Mouse (Mus musculus) gastrocnemius, adult 18-20 months (tissue): ENCODE measurements around the gene Bcar1. TPM values are rescaled to one million over a fixed set of nuclear protein-coding genes. Genes with fewer than 3 reads are reported as not detected.

Experiments used
- DNase-seq: peaks from one replicate; pipeline ENCODE4 v3.0.0; 2021; ENCODE audit warnings: low spot score
- total RNA-seq, 2 experiments: library from RNA; stranded (reverse); gene quantifications; 2 replicates each; pipeline ENCODE4 v1.2.3; 2021

Bcar1 gene
- total RNA-seq, 2 experiments from 2014 or later: 10.6 to 10.8 TPM

DNA sequence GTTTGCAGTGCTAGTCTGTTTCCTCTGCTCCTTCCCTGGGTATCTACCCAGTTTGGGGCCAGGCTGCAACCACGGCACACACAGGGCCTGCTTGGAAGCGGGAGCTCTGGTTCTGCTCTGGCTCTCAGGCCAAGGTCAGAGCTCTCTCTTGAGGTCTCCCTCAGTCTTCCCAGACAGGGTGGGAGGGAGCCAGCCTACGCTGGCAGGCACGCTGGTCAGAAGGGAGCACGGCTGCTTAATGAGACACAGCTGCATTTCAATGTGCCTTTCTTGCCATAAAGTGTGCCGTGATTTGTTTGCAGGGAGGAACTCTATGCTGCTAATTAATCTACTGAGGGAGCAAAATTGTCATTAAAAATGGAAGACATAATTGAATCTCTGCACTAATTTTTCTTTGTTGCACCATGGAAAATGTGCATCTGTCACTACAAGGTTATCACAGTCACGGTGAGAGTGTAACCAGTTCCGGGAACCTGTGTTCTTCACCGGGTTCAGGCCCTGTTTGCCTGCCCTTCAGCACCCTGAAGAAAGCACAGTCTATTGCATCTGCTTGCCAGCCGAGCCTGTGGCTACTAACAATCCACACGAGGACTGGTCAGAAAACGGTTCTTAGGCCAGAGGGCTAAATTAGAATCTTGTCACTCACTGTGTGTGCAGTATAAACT lies 26.3 kb upstream of the Bcar1 start:
- peak; percentile 52 for DNase-seq

DNA sequence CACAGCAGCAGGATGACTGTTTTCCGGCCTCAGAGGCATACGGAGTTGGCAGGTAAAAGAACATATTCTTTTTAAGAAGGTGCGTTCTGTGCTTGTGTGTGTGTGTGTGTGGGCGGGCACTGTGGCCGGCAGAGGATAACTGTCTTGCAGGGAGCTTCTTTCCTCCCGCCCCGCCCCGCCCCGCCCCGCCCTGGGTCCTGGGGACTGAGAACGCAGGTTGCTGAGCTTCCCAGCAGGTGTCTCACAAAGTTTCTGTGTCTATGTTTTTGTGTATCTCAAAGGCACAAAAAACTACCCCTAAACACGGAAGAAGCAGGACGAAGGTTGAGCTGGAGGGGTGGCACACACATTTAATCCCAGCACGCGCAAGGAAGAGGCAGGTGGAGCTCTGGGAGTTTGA lies 25.7 kb upstream of the Bcar1 start:
- no peak for DNase-seq

DNA sequence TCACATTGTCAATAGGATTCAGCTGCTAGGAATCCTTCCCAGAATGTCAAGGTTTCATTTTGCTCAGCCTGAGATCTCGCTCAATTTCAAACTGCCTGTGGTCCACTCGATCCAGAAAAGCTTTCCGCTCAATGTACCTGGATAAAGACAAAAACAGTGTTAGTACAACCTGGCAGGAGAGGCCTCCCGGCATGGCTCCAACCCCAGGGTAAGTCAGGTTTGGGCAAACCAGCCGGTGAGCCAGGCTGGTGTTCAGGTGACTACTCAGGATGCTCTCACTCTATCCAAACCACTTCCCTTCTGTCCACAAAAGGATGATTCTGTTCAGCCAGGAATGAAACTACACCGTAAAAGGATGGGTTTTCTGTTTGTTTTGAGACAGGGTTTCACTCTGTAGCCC lies 25.0 kb upstream of the Bcar1 start:
- no peak for DNase-seq

DNA sequence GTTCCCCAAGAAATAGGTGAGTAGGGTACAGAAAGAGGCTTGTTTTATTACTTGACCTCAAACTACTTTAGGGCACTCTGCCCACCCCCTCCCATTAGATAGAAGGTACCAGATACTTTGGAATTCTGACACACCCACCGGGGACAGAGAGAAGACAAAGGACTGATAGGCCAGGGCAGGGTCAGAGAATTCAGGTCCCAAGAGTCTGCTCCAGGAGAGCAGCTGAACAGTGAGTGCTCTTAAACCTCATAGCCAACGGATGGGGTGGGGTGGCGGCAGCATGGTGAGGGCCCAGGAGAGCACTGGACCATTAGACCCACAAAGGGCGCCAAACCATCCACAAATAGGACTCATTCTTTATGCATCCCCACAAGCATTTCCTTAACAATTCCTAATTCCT lies 22.0 kb upstream of the Bcar1 start:
- DNase-seq: no peak

DNA sequence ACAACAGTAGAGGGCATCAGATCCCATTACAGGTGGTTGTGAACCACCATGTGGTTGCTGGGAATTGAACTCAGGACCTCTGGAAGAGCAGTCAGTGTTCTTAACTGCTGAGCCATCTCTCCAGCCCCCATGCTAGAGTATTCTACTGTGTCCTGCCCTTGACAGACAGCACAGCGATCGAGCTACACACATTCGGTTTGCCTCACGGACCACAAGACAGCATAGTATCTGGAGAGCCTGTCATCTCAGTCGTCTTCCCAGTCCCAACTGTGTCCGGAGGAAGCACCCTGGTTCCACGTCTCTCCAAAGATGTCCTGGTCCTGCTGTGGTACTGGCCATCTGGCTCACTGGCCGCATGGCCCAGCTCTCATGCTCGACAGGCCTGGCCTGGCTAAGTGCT lies 21.5 kb upstream of the Bcar1 start:
- DNase-seq: no peak

DNA sequence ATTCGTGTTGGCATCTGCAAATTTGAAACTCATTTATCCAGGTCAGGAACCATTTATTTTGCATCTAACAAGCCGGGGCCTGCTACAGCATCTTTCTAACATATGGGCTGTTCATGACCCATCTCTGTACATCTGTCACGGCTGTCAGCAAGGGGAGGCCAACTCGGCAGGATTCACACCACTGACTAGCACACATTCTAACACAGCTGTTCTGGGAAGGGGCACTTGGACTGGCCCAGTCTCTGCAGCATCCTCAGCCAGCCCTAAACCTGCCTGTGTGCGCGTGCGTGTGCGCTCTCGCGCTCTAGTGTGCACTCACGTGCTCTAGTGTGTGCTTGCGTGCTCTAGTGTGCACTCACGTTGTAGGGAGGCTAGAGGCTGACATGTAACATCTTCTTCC lies 17.1 kb upstream of the Bcar1 start:
- no peak for DNase-seq

DNA sequence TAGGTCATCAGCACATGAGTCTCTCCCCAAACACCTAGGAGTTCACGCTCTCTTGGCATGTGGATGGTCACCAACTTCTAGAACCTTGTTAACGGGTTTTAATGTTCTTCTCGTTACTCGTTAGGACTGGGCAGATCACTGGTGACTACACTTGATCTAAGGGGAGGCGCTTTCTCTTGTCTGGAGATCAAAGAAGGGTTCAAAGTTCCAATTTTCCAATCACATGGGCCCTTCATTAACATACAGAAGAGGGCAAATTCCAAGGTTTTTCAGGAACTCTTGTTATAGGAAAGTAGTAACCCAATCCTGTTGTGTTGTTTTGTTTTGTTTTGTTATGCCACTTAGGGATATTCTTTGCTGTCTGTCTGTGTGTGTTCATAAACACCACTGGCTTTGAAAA lies 15.2 kb upstream of the Bcar1 start:
- DNase-seq: no peak

DNA sequence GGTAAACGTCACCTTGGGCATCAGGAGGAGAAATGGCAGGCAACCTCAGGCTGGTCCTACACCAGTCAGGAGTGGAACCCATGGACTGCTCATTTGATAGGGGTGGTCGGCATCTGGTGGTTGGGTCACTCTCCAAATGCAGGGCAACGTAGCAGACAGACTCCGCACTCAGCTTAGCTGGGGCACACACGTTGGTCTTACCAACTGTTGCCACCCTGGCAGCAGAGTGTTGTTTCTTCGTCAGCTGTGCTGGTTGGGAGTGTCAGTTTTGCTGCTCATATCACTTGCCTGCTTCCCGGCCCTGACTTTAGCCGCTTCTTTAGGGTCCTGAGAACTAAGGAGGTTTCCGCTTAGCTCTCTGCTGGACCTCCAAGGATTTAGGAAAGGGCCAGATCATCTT lies 14.0 kb upstream of the Bcar1 start:
- DNase-seq: no peak

DNA sequence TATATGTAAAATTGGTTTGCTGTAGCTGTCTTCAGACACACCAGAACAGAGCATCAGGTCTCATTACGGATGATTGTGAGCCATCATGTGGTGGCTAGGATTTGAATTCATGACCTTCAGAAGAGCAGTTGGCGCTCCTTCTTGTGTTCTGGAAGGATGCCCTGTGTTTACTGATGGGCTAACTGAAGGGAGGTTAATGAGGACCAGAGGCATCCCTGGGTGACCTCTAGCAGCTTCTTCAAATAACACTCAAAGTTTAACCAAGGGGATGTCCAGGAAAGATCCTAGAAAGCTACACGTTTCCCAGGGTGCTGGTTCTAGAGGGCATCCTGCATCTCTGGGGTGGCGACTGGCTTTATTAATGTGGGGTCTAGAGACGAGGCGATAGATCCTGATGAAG lies 11.1 kb upstream of the Bcar1 start:
- DNase-seq: no peak

DNA sequence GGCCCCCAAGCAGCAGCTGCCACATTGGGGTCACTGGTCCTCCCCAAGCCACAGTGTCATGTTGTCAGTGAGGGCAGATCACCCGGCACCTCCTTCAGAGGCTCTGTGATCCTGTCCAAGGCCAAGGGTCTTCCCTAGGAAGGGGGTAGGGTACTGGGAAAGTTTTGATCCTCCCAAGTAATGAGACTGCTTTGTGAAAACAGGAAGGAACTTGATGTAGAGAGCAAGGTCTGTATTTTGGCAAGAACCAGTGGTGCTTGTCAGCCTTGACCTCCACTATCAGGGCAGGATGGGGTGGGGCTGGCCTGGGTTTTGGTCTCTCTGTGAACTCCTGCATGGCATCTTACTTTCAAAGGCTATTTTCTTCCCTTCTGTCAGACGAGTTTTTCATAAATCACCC lies 10.5 kb upstream of the Bcar1 start:
- DNase-seq: no peak

DNA sequence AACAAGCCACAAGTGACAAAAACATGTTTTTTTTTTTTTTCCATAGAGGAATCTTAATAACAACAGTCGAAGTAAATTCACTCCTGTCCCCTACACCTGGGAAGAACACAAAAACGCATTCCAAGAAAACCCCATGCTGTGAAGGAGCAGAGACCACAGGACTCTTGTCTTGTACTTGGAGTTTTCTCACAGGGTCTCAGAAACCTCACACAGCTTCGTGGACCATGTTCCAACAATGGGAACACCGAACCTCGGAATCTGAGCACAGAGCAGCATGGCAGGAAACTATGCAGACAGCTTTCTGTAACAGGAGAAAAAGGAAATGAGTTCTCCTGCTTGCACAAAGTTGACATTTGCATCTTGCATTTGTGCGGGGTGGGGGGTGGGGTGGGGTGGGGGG lies 5.2 kb upstream of the Bcar1 start:
- DNase-seq: no peak

DNA sequence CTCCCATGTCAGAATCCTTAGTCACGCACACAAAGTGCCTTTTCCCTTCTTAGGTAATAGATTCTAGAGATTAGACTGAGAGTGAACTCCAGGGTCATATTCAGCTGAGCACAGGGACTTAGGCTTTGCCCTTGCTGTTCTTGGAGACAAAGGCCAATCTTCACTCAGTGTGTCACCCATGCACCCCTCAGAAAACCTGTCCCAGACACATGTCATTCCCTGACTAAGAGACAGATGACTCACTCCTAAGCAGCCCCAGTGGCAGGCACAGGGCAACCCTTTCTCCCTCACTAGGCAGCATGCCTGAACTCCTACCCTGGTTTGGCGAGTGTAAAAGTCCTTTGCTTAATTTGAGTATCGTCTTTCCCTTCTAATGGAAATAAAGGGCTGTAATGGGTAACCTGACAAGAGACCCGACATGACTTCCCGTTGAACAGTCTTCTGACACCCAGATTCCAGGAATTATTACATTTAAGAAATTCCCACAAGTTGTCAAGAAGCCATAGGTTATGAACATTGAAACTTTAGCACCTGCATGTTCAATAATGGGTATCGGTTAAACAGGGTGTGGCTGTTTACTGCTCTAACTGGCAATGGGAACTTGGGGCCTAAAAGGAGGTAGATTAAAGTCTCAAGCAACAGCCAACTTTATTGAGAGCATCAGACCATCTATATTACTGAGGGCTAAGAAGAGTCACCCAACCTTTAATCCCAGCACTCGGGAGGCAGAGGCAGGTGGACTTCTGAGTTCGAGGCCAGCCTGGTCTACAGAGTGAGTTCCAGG lies 4.4 kb upstream of the Bcar1 start:
- no peak for DNase-seq

DNA sequence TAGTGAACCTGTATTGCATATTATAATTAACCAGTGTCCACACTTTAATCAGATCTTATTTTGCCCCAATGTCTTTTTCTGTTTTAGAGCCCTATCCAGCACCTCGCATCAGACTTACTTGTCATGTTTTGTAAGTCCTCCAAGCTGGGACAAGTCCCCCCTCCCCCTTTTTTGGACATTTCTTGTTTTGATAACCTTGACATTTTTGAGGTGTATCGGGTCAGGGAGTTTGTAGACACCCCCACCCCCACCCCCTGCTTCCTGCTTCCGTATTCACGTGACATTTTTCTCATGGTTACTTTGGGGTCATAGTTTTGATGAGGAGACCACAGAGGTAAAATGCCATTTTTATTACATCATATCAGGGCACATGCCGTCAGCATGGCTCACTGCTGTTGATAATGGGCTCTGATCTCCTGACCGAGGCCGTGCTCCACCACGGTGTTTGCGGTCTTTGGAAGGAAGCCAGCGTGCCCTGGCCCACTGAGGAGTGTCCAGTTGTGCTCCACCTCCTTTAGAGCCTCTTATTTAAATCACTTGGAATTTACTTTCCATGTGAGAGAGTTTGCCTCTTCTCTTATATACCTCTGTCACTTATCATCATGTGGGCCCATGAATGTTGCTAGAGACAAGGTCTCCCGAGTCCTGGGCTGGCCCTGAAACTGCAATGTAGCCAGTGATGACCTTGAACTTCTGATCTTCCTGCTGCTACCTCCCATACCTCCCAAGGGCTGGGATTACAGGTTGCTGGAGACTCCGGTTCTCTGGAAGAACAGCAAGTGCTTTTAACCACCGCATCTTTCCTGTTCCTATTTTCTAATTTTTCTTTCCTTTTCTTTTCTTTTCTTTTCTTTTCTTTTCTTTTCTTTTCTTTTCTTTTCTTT lies 3.2 kb upstream of the Bcar1 start:
- DNase-seq: no peak

DNA sequence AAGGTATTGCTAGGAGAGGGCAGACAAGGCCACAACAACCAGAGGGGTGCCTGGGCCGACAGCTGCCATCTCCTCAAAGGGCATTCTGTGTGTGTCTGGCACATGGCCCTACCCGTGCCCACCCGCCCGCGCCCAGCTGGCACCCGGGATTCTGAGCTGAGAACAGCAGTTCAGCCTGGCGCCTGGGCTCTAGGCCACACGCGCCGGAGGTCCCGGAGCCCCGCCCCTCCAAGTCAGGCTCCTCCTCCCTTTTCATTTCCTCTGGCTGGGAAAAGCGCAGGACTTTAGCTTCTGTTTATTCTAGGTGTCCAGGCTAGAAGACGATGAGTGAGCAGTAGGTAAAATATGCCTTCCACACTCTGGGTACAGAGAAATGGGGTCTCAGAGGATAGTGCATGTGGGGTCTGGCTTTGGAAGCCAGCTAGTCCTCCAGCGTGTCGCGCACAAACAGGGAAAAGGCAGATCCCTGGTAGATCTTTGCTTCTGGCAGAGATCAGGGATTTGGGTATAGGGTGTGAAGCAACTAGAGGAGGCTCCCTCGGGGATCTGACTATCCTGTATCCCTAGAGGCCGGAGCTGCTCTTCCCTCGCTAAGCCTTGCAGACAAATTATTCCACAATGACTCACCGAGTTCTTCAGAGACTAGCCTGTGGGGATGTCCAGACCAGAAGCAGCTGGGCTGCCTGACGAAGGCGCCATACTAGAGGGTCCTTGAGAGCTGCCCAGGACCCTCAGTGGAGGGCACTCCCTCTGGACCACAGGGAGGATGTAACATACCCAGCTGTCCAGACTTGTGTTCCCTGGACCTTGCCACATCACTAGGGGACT lies 2.2 kb upstream of the Bcar1 start:
- DNase-seq: peak; percentile 66

DNA sequence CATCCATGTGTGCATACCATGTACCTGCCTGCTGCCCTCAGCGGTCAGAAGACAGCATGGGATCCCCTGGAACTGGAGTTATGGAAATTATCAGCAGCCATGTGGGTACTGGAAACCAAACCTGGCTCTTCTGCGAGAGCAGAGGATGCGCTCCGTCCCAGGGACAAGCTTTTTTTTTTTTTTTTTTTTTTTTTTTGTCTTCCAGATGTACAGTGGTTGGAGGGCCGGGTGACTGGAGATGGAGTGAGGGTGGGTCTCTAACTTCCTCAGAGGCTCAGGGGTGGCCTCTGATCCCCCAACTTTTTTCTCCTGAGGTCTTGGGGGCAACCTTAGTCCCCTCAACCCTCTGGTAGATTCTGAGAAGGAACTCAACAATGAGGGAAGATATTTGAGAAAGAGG lies 1.5 kb upstream of the Bcar1 start:
- DNase-seq: no peak

DNA sequence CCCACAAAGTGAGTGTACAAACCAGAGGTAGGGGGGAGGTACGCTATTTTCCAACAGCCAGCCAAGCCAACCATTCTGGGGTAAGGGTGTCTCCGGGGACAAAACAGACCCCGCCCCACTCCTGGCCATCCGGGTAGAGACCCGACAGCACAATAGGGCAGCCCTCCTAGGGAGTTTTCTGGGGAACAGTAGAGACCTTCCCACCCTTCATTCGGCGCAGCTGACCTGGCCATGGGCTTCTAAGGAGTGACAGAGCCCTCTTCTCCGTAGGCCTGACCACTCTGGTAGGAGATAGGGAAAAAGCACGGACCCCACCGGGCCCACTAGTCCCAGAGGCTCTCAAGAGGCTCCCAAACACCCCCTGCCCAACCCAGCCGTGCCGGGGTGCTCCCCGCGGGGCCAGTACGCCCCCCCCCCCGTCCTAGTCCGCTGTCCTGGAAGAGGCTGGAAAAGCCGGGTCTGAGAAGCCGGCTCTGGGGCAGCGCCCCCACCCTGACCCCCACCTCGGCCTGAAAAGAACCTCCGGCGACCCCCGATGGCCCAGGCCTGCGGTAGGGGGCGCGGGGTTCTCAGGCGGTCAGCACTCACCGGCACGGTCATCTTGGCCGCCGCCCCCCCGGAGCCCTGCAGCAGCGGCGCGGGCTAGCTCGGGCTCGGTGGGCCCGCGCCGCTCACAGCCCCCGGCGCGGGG lies 363 bp downstream of the Bcar1 start:
- DNase-seq: no peak

DNA sequence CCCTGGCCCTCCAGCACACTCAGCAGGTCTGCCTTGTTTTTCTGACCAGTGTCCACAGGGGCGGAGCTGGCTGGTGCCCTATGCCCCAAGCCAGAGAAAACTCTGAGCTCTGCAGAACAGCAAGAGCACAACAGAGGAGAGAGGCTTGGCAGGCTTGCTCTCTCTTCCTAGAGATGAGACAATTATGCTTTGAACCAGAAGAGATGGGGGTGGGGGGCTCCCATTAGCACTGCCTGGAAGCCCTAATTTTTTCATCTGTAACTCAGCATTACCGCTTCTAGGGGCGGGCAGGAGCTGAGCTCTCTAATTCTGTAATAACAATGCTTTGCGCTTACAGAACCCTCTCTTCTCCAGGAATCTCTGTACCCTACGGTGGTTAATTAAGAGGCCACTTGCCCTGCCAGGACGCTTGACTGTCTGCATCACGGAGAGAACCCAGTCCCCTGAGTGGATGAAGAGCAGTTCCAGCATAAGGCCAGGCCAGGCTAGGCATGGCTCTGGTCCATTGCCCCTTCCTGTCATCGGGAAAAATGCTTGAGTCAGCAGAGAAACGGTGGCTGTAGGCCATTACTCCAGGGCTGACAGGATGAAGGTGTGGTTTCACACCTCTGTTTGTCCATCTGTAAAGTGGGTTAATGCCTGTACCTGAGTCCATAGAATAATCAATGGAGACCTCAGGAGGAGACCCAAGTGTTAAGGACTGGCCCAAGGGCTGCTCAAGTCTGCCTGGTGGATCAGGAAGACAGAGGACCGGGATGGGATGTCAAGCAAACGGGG lies 1.2 kb downstream of the Bcar1 start:
- DNase-seq: no peak

DNA sequence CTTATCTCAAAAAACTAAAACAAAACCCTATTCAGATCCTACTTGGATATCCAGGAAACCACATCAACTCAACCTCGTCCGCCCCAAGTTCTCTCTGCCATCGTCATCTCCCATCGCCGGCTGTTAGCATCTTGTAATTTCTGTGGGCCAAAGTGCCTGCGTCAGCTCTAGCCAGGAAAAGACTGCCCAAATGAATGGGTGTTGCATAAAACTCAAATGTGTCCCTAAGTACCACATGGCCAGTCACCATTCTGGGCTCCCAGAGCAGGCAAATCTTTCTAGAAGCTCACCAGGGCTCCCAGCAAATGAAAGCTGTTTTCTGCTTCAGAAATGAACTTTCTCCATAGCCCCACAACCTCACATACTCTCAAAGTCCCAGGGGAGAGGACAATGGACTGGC lies 2.1 kb downstream of the Bcar1 start:
- no peak for DNase-seq

DNA sequence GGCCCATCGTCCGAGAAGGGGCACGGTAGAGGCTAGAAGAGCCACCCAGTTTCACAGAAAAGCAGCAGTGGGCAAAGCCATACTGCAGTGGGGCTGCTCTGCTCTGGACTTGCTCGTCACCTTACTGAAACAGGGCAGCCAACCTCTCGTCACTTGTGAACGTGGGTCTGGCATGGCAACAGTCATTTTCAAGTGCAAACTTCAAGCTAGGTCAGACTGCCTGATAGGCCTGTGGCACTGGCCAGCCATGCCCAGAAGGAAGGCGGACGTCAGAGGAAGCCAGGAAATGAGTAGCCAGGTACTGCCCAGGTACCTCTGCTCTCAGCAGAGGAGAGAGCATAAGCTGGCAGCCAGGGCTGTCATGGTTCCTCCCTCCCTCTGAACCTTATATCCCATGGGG lies 2.6 kb downstream of the Bcar1 start:
- no peak for DNase-seq

DNA sequence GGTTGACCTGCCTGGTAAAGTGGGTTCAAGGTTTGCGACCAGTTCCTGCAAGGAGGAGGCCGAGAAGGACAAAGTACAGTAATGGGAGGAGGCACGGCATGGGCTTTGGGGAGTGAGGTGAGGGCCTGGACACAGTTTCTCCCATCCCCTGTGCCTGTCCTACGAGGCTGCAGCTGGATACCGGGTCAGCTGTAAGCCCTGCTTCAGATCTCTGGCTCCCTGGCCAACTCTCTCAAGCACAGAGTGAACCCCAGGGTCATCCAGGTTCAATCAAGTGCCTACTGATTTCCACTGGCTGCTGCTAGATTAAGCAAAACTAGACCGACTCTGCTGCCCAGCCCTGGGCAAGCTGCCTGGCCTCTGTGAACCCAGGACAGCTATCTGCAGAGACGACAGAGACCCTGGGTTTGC lies 3.3 kb downstream of the Bcar1 start:
- DNase-seq: no peak
